Comparison of ENCODE assay signal across 8 mouse cellular contexts in genomic region chr7:49754767-49755166, GRCm38 (mm10). TPM values are rescaled to one million over a fixed set of nuclear protein-coding genes. Genes with fewer than 3 reads are reported as not detected.
DNase-seq lines count a peak whose midpoint lies in the region; ATAC-seq and TF ChIP-seq lines count a peak whose summit lies in the region.

No protein-coding gene starts in this region.

- H3K4me3 ChIP-seq in liver, embryonic 12.5 days, result no peak overlapping the region
- no peak overlapping the region for H3K4me3 ChIP-seq in limb, embryonic 14.5 days (replicated peaks; ENCODE audit: low read length)
- no peak overlapping the region for H3K4me3 ChIP-seq in olfactory bulb, adult 2 months (ENCODE audit: insufficient read depth, low read depth, low read length)

- no peak overlapping the region for H3K27ac ChIP-seq in liver, embryonic 12.5 days
- no peak overlapping the region for H3K27ac ChIP-seq in limb, embryonic 14.5 days (replicated peaks; ENCODE audit: low read depth, low read length)
- no peak overlapping the region for H3K27ac ChIP-seq in olfactory bulb, adult 2 months (ENCODE audit: insufficient read depth, low read depth, low read length)

- H3K27me3 ChIP-seq in liver, embryonic 12.5 days (replicated peaks), result peaks cover 23% of the 10 kb centered on the region
- peaks cover 8% of the 10 kb centered on the region; the same call in 1 of the 2 replicates for H3K27me3 ChIP-seq in limb, embryonic 14.5 days (ENCODE audit: control insufficient read depth, insufficient read depth, low read length)

- no peak for ATAC-seq in liver, embryonic 12.5 days
- ATAC-seq in granulocyte monocyte progenitor cell, adult 5-6 weeks (replicated peaks; ENCODE audit: poor library complexity, severe bottlenecking), result peak; percentile 63
- ATAC-seq in limb, embryonic 14.5 days (ENCODE audit: low FRiP score, low read depth), result no peak

- no peak overlapping the region for H3K9ac ChIP-seq in liver, embryonic 12.5 days
- H3K9ac ChIP-seq in limb, embryonic 14.5 days (ENCODE audit: low read depth, low read length, severe bottlenecking), result no peak overlapping the region

- no peak overlapping the region for H3K4me2 ChIP-seq in liver, embryonic 12.5 days
- H3K4me2 ChIP-seq in limb, embryonic 14.5 days (replicated peaks; ENCODE audit: low read depth, low read length, severe bottlenecking), result no peak overlapping the region

- H3K36me3 ChIP-seq in liver, embryonic 12.5 days, result no peaks in the 10 kb centered on the region
- H3K36me3 ChIP-seq in limb, embryonic 14.5 days (ENCODE audit: control insufficient read depth, insufficient read depth, low read length), result no peaks in the 10 kb centered on the region

- TF ChIP-seq POLR2A in limb, embryonic 14.5 days (IDR thresholded peaks at IDR 0.05; ENCODE audit: borderline replicate concordance, extremely low read depth, insufficient read depth, insufficient read length), result no peak
- no peak for TF ChIP-seq POLR2A in olfactory bulb, adult 2 months (IDR thresholded peaks at IDR 0.05; ENCODE audit: insufficient read depth, low read depth, low read length)

- DNase-seq in liver, result peak; percentile 70
- DNase-seq in NIH3T3 (ENCODE audit: low read depth), result peak; percentile 74
- peak; percentile 28 for DNase-seq in cerebellum, adult 9-11 months
- DNase-seq in limb, embryonic 14.5 days (ENCODE audit: low spot score), result peak; percentile 72
- peak; percentile 43 to 45 for DNase-seq in urinary bladder, postnatal 36 days (ENCODE audit: low spot score in 2 of 2)

- WGBS in liver, embryonic 12.5 days (ENCODE audit: insufficient replicate concordance), result 6% methylated on average over 9 of the region's 9 CpGs
- WGBS in limb, embryonic 14.5 days, result 7% methylated on average over 9 of the region's 9 CpGs
- WGBS in olfactory bulb, adult 2 months, result 5% methylated on average over 9 of the region's 9 CpGs

- TF ChIP-seq CTCF in olfactory bulb, adult 2 months (IDR thresholded peaks at IDR 0.05; ENCODE audit: insufficient read depth, low read depth, low read length), result peak; percentile 44; the same call in 1 of the 2 replicates

- peaks cover 26% of the 10 kb centered on the region for H3K4me1 ChIP-seq in liver, embryonic 12.5 days
- no peaks in the 10 kb centered on the region for H3K4me1 ChIP-seq in limb, embryonic 14.5 days (ENCODE audit: control insufficient read depth, insufficient read depth, low read length)
- H3K4me1 ChIP-seq in olfactory bulb, adult 2 months (ENCODE audit: control insufficient read depth, insufficient read depth, low read length), result peaks cover 9% of the 10 kb centered on the region

- H3K9me3 ChIP-seq in liver, embryonic 12.5 days (replicated peaks), result no peaks in the 10 kb centered on the region
- H3K9me3 ChIP-seq in limb, embryonic 14.5 days (ENCODE audit: control insufficient read depth, low read length), result no peaks in the 10 kb centered on the region

RNA-seq across cellular contexts. Expression of gene Htatip2, which starts 4.1 kb away (rescaled TPM):
- polyA plus RNA-seq in liver, embryonic 12.5 days (2016; fragmentation: Nextera tagmentation; extraction: Ambion mirVana), result 37.0 and 37.7 TPM in 2 replicates
- total RNA-seq in granulocyte monocyte progenitor cell, adult 5-6 weeks (2014; fragmentation: Nextera tagmentation), result 19.9 and 23.1 TPM in 2 replicates
- 12.7 and 14.2 TPM in 2 replicates for total RNA-seq in granulocyte monocyte progenitor cell, adult 5-6 weeks (2017)
- 3.1 and 5.4 TPM in 2 replicates for polyA plus RNA-seq in limb, embryonic 14.5 days (2012; rRNA removed)
- 8.1 and 10.3 TPM in 2 replicates for polyA plus RNA-seq in limb, embryonic 14.5 days (2014; fragmentation: Nextera tagmentation; extraction: Ambion mirVana)
- not detected in 2 replicates for polyA plus RNA-seq in olfactory bulb, adult 2 months (2012; ENCODE audit: insufficient read depth, insufficient read length, low replicate concordance, missing spikeins)

RNA-seq across cellular contexts. Expression of gene Prmt3, which starts 23.4 kb away (rescaled TPM):
- 46.1 and 48.0 TPM in 2 replicates for polyA plus RNA-seq in liver, embryonic 12.5 days (2016; fragmentation: Nextera tagmentation; extraction: Ambion mirVana)
- 67.7 and 79.0 TPM in 2 replicates for total RNA-seq in granulocyte monocyte progenitor cell, adult 5-6 weeks (2014; fragmentation: Nextera tagmentation)
- total RNA-seq in granulocyte monocyte progenitor cell, adult 5-6 weeks (2017), result 56.3 and 57.4 TPM in 2 replicates
- polyA plus RNA-seq in limb, embryonic 14.5 days (2012; rRNA removed), result 35.6 and 37.4 TPM in 2 replicates
- polyA plus RNA-seq in limb, embryonic 14.5 days (2014; fragmentation: Nextera tagmentation; extraction: Ambion mirVana), result 50.4 and 50.8 TPM in 2 replicates
- not detected in 2 replicates for polyA plus RNA-seq in olfactory bulb, adult 2 months (2012; ENCODE audit: insufficient read depth, insufficient read length, low replicate concordance, missing spikeins)
